Mouse (Mus musculus) heart, embryonic 16.5 days (tissue): ENCODE measurements around the gene Grik5. TPM values are rescaled to one million over a fixed set of nuclear protein-coding genes. Genes with fewer than 3 reads are reported as not detected.

ENCODE experiments used
- ATAC-seq: fragments of 200-750 bp; cut with Nextera tagmentation; replicated peaks from 2 replicates; pipeline ENCODE4 v1.8.0; 2017; ENCODE audit warnings: moderate number of reproducible peaks; ENCODE audit not compliant: insufficient read depth, low FRiP score; ENCODE audit errors: extremely low read depth
- H3K27ac ChIP-seq: fragments of 300-500 bp; sonication (generic); 2 replicates; pipeline ENCODE4 v1.5.1; 2014; ENCODE audit warnings: mild to moderate bottlenecking, low read length, control low read depth, moderate library complexity
- H3K27me3 ChIP-seq: fragments of 300-500 bp; sonication (generic); 2 replicates; pipeline ENCODE4 v1.6.1; 2014; ENCODE audit warnings: low read length, mixed read lengths; ENCODE audit not compliant: control insufficient read depth, insufficient read depth
- H3K36me3 ChIP-seq: fragments of 300-500 bp; sonication (generic); 2 replicates; pipeline ENCODE4 v1.6.1; 2014; ENCODE audit not compliant: control insufficient read depth, insufficient read depth
- H3K4me1 ChIP-seq: fragments of 300-500 bp; sonication (generic); 2 replicates; pipeline ENCODE4 v1.6.1; 2014; ENCODE audit warnings: low read length, mixed read lengths; ENCODE audit not compliant: control insufficient read depth, insufficient read depth
- H3K4me2 ChIP-seq: fragments of 300-500 bp; sonication (generic); 2 replicates; pipeline ENCODE4 v1.6.1; 2014; ENCODE audit warnings: low read depth, mild to moderate bottlenecking, control low read depth, low read length
- H3K4me3 ChIP-seq: fragments of 300-500 bp; sonication (generic); 2 replicates; pipeline ENCODE4 v1.5.1; 2014; ENCODE audit warnings: mild to moderate bottlenecking, control low read depth, low read length
- H3K9ac ChIP-seq: fragments of 300-500 bp; sonication (generic); 2 replicates; pipeline ENCODE4 v1.6.1; 2014; ENCODE audit warnings: low read length, control low read depth
- H3K9me3 ChIP-seq: fragments of 300-500 bp; sonication (generic); replicated peaks from 2 replicates; pipeline ENCODE4 v1.6.1; 2016; ENCODE audit warnings: low read length; ENCODE audit not compliant: control insufficient read depth
- WGBS: fragments of 180-500 bp; shearing (Covaris S2); extraction: QIAGEN DNeasy Blood & Tissue Kit; methylation state at CpG from one replicate; pipeline ENCODE4 v1.1.7; 2014; 5-methylcytosine and 5-hydroxymethylcytosine counted together
- polyA plus RNA-seq: library from polyadenylated mRNA; unstranded; fragments of >200 nt; fragmentation: Nextera tagmentation; extraction: Ambion mirVana; gene quantifications from 2 replicates; pipeline ENCODE4 v1.2.1, GENCODE M21; 2015

Grik5 gene
- polyA plus RNA-seq, 1 experiment from 2014 or later = 2.3 TPM

DNA sequence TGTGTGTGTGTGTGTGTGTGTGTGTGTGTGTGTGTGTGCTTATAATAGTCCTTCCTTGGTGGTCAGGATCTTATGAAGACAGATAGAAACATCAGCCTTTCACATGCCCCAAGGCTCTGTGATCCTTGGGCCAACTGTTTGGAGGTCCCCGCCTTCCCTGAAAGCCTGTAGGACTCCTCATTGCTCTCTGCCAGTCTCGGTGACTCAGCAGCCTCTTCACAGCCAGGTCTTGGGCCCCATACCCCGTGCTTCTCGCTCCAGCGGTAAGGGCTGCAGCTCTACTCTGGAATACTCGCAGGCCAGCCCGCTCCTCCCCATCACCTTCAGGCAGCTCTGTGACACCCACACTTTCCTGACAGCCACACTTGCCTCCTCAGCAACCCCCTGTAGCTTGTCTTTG, 45.7 kb downstream of the Grik5 start:
- Histone ChIP-seq H3K9ac (no peak overlapping the region), H3K27ac (no peak overlapping the region)
- 33% methylated on average over 7 of the region's 7 CpGs for WGBS

DNA sequence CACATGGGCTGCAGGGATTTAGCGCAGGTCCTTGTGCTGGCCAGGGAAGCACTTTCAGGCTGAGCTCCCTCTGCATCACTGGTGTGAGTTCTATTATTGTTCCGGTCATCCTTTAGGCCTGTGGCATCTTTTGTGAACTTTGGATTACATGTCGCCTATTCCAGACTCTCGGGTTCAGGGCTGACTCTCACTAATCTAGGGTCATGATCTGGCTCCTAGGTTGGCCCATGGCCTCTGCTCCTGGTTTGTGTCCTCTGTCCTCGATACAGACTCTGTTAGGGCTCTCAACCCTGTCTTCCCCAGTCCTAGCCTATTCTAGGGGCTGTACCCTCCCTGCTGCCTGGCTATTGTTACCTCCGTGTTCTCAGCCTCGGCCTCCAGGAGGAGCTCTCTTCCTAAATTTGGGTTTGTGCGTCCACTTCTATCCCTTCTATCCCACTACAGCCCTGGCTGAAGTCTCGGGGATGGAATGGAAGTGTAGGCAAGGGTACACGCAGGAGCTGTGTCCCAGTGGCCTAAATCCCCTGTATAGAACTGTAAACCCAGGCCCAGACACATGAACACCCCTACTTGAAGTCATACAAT, 46.2 kb downstream of the Grik5 start:
- no peaks in the 10 kb centered on the region for H3K9me3 ChIP-seq
- no peak overlapping the region for H3K4me2 ChIP-seq
- 58% methylated on average over 10 of the region's 10 CpGs for WGBS
- H3K27ac ChIP-seq = no peak overlapping the region
- no peak overlapping the region for H3K4me3 ChIP-seq
- ATAC-seq = no peak
- peaks cover 5% of the 10 kb centered on the region; the same call in 1 of the 2 replicates for H3K36me3 ChIP-seq
- no peak overlapping the region for H3K9ac ChIP-seq
- 0 out of 2 replicates have a peak, but pooled peaks cover 3% of the 10 kb centered on the region for H3K4me1 ChIP-seq
- no peaks in the 10 kb centered on the region for H3K27me3 ChIP-seq

More for the DNA sequence above, 45.7 kb downstream of the Grik5 start:
- H3K4me2 ChIP-seq = no peak overlapping the region
- H3K4me1 ChIP-seq = 0 out of 2 replicates have a peak, but pooled peaks cover 3% of the 10 kb centered on the region
- no peak overlapping the region for H3K4me3 ChIP-seq
- no peaks in the 10 kb centered on the region for H3K9me3 ChIP-seq
- H3K36me3 ChIP-seq = peaks cover 5% of the 10 kb centered on the region; the same call in 1 of the 2 replicates
- no peak for ATAC-seq
- H3K27me3 ChIP-seq = no peaks in the 10 kb centered on the region

DNA sequence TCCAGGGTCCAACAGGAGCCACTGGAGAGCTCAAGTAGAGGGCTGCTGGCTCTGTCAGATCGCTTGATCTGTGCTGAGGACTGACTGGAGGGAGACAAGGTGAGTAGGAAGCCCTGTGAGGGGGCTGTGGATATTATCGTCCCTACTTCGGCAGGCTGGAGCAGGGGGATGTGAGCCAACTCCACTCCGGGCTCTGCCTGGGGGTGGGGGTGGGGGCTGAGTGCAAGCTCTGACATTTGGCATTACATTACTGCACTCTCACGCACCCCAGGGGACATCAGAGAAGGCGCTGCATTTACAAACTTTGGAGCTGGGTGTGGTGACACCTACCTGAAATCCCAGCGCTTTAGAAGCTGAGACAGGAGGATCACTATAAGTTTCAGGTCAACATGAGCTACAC, 60.6 kb downstream of the Grik5 start:
- ATAC-seq = no peak
- WGBS = 62% methylated on average over 7 of the region's 7 CpGs

DNA sequence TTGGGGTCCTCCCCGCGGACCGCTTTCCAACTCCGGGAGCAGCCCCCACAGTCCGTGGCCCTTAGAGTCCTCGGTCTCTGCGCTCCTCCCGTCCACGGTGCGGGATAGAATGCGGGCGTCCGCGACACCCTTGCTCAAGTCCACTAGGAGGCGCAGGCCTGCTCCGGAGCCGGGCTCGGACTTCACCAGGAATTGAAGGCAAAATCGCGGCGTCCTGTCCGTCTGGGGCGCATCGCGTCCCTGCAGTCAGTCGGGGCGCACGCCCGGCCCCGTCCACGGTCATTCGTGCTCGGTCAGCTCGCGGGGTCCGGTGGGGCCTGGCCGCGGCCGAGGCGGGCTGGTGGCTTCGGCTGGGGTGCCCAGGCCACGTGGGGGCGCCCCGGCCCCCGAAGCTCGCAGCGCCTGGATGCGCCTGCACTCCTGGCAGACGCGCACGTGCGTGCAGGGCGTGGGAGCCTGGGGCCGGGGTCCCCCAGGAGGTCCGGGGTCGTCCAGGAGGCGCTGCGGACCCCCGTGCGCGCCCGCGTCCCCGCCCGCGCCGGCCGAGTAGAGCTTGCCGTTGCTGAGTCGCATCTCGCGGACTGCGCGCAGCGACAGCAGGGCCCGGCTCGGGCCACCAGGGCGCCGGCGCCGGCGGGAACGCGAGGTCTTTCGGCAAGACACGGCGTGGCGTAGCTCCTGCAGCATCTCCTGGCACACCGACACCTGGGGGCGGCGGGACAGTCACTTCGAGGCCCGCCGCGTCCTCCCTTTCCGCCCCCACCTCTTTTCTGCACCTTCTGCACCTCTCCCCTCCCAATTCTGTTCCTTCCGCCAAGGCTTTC, 61.8 kb downstream of the Grik5 start:
- H3K9me3 ChIP-seq = no peaks in the 10 kb centered on the region
- H3K27ac ChIP-seq = no peak overlapping the region
- 2% methylated on average over 97 of the region's 97 CpGs for WGBS
- H3K36me3 ChIP-seq = peaks cover 8% of the 10 kb centered on the region
- peak overlapping the region; percentile 65 for H3K4me2 ChIP-seq
- peaks cover 68% of the 10 kb centered on the region for H3K27me3 ChIP-seq
- H3K4me1 ChIP-seq = peaks cover 14% of the 10 kb centered on the region
- peak overlapping the region; percentile 44 for H3K4me3 ChIP-seq
- no peak for ATAC-seq
- H3K9ac ChIP-seq = no peak overlapping the region

More for the DNA sequence above, 60.6 kb downstream of the Grik5 start:
- H3K4me2 ChIP-seq = no peak overlapping the region
- no peak overlapping the region for H3K27ac ChIP-seq
- H3K9ac ChIP-seq = no peak overlapping the region
- no peaks in the 10 kb centered on the region for H3K9me3 ChIP-seq
- H3K4me1 ChIP-seq = peaks cover 10% of the 10 kb centered on the region
- peaks cover 8% of the 10 kb centered on the region for H3K36me3 ChIP-seq
- no peak overlapping the region for H3K4me3 ChIP-seq
- H3K27me3 ChIP-seq = peaks cover 55% of the 10 kb centered on the region

DNA sequence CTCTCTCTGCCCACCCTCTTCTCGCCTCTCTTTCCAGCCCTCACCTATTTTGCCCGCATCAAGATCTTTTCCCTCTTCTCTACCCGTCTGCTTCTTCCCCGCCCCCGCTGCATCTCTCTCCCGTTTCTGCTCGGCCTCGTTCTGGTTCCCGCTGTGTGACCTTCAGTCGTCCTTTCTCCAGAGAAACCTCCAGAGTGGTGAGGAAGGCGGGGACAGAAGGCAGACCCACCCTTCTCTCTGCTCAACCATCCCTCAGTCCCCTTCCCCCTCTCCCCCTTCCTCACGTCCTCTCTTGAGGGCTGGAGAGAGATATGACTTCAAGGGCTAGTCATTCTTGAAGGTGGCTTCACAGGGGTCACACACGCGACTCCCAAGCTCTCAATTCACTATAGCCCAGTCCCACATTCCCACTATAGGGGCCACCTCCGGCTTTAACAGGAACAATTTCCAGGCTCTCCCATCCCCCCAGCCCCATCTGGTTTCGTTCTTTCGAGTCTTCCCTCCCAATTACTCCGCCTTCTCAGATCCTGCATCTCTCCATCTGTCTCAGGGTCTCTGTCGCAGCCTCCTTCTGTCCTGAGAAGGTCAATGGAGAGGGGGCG, 62.9 kb downstream of the Grik5 start:
- Histone ChIP-seq H3K27ac (no peak overlapping the region), H3K9me3 (no peaks in the 10 kb centered on the region), H3K4me1 (peaks cover 15% of the 10 kb centered on the region), H3K36me3 (no peaks in the 10 kb centered on the region), H3K4me3 (0 out of 2 replicates have a peak overlapping the region, but pooled peaks have one; percentile 7), H3K9ac (no peak overlapping the region), H3K27me3 (peaks cover 77% of the 10 kb centered on the region), H3K4me2 (peak overlapping the region; percentile 47)
- WGBS = 12% methylated on average over 20 of the region's 20 CpGs
- no peak for ATAC-seq

DNA sequence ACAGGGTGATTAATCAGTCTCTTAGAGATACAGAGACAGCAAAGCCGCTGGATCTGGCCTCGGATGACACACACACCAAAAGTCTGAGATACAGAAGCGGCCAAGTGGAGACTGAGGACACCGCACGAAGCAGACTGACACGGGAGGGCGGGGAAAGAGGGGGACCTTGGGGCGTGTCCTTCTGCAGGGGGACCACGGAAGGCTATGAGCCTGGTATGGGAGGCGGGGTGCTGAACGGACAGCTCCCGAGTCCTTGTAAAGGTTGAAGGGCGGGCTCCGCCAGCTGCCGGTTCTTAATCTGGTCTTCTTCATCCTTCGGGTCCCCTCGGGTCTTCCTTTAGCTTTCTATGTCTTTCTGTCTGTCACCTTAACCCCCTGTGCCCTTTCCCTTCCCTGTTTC, 63.5 kb downstream of the Grik5 start:
- peaks cover 15% of the 10 kb centered on the region for H3K4me1 ChIP-seq
- H3K9me3 ChIP-seq = no peaks in the 10 kb centered on the region
- H3K36me3 ChIP-seq = no peaks in the 10 kb centered on the region
- peak; percentile 32; the same call in 1 of the 2 replicates for ATAC-seq
- WGBS = 2% methylated on average over 17 of the region's 17 CpGs
- H3K27ac ChIP-seq = no peak overlapping the region
- 0 out of 2 replicates have a peak overlapping the region, but pooled peaks have one; percentile 7 for H3K4me3 ChIP-seq
- no peak overlapping the region for H3K9ac ChIP-seq
- H3K4me2 ChIP-seq = peak overlapping the region; percentile 47
- H3K27me3 ChIP-seq = peaks cover 82% of the 10 kb centered on the region

DNA sequence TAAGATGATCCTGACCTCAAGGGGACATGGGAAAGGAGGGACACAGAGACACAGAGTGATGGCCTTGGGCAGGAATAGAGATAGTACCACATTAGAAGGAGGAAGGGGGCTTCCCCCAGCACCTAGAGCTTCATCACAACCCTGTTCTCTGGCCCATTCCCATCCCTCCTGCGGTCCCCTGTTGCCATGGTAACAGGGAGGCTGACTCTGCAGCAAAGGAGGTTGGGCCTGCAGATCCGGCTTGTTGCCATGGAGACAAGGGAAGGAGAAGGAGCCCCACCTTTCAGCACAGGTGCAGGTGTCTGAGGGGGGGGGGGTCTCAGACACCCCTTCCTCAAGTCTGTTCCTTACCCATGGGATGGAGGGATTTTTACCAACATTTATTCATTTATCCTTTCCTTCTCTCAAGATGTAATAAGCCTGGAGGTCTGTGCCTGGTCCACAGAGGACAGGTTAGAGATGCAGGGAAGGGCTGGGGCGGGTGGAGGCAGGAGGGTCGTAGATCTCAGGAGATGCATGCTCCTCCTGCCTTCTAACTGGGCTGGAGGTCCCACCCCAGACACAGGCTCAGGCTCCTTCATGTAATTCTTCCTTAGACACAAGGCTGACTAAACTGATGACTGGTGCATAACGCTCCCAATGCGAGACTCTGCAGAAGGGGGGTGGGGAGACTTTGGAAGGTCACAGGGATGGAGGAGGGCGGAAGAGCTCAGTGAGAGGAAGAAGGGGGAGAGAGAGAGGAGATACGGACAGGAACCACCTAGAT, 64.4 kb downstream of the Grik5 start:
- 24% methylated on average over 8 of the region's 8 CpGs for WGBS
- Histone ChIP-seq H3K4me2 (no peak overlapping the region), H3K9me3 (no peaks in the 10 kb centered on the region), H3K9ac (no peak overlapping the region), H3K36me3 (no peaks in the 10 kb centered on the region), H3K27me3 (peaks cover 85% of the 10 kb centered on the region), H3K4me1 (peaks cover 15% of the 10 kb centered on the region), H3K27ac (no peak overlapping the region), H3K4me3 (no peak overlapping the region)
- ATAC-seq = no peak

DNA sequence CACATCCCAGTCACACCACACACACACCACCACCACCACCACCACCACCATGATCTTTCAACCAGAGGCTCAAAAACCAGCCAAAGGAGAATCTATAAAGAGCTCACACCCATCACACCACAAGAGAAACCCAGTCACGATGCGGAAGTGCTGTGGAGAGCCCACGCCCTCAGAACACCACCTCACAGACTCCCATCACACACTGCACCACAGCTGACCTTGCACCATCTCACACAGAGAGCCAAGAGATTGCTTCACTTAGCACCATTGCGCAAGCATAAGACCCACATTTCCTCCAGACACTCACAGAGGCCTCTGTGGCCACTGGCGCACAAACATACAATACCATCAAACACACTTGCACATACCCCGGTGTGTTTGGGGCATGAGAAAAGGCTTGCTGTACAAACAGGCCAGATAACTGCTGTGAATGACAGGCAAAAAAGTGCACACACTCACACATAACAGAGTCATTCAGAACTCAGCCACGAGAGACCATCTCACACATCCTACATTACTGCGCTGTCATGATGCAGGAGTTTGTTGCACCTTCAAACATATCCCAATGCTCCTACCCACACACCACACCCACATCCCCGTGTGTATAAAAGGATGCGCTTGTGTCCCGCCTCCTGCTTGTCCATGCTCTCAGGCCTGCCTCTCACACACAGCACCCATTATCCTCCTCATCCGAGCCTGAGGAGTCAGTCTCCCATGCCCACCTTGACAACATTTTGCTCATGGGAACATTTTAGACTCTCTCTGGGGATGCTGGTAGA, 65.4 kb downstream of the Grik5 start:
- 76% methylated on average over 12 of the region's 12 CpGs for WGBS
- Histone ChIP-seq H3K4me1 (peaks cover 15% of the 10 kb centered on the region), H3K9me3 (no peaks in the 10 kb centered on the region), H3K27ac (no peak overlapping the region), H3K4me3 (no peak overlapping the region), H3K36me3 (no peaks in the 10 kb centered on the region), H3K4me2 (no peak overlapping the region), H3K27me3 (peaks cover 80% of the 10 kb centered on the region), H3K9ac (no peak overlapping the region)
- no peak for ATAC-seq
